Mouse (Mus musculus): Measurements from ENCODE around the gene Gm17349. TPM values are rescaled to one million over a fixed set of nuclear protein-coding genes. Genes with fewer than 3 reads are reported as not detected.

Gm17349 gene
- polyA plus RNA-seq, 1 experiment from 2014 or later: not detected

GRCm38 (mm10) chr15:99688712-99689111, 16.6 kb downstream of the Gm17349 start:
- no peak for ATAC-seq (ENCODE audit: insufficient number of reproducible peaks, low FRiP score, low TSS enrichment, low read depth)
- H3K4me3 ChIP-seq: no peak overlapping the region
- H3K27me3 ChIP-seq: peaks cover 27% of the 10 kb centered on the region
- no peak overlapping the region for H3K4me2 ChIP-seq
- H3K9ac ChIP-seq: no peak overlapping the region
- H3K27ac ChIP-seq: no peak overlapping the region
- 0 out of 2 replicates have a peak, but pooled peaks cover 2% of the 10 kb centered on the region for H3K4me1 ChIP-seq
- no peaks in the 10 kb centered on the region for H3K36me3 ChIP-seq
- H3K9me3 ChIP-seq: no peaks in the 10 kb centered on the region
- WGBS: 8% methylated on average over 4 of the region's 4 CpGs

- H3K27me3 ChIP-seq: 0 out of 2 replicates have a peak, but pooled peaks cover 3% of the 10 kb centered on the region
- H3K9ac ChIP-seq: no peak overlapping the region
- H3K4me3 ChIP-seq: no peak overlapping the region
- no peak overlapping the region for H3K4me2 ChIP-seq
- ATAC-seq (ENCODE audit: insufficient number of reproducible peaks, low FRiP score, low TSS enrichment, low read depth): no peak
- no peaks in the 10 kb centered on the region for H3K36me3 ChIP-seq
- 92% methylated on average over 5 of the region's 5 CpGs for WGBS
- H3K9me3 ChIP-seq: no peaks in the 10 kb centered on the region
- H3K4me1 ChIP-seq: no peaks in the 10 kb centered on the region
- no peak overlapping the region for H3K27ac ChIP-seq
These were observed 21.1 kb downstream of the Gm17349 start for GRCm38 (mm10) chr15:99684156-99684555.

- H3K9me3 ChIP-seq: no peaks in the 10 kb centered on the region
- 0 out of 2 replicates have a peak, but pooled peaks cover 5% of the 10 kb centered on the region for H3K27me3 ChIP-seq
- H3K4me2 ChIP-seq: no peak overlapping the region
- WGBS: 90% methylated on average over 7 of the region's 7 CpGs
- no peak overlapping the region for H3K27ac ChIP-seq
- no peak overlapping the region for H3K4me3 ChIP-seq
- H3K9ac ChIP-seq: no peak overlapping the region
- H3K4me1 ChIP-seq: peaks cover 6% of the 10 kb centered on the region
- no peak for ATAC-seq (ENCODE audit: insufficient number of reproducible peaks, low FRiP score, low TSS enrichment, low read depth)
- no peaks in the 10 kb centered on the region for H3K36me3 ChIP-seq
These were observed 22.4 kb downstream of the Gm17349 start for GRCm38 (mm10) chr15:99682880-99683279.

- 49% methylated on average over 7 of the region's 7 CpGs for WGBS
- Histone ChIP-seq H3K4me1 (peaks cover 9% of the 10 kb centered on the region), H3K9ac (no peak overlapping the region), H3K4me2 (no peak overlapping the region), H3K4me3 (no peak overlapping the region), H3K9me3 (no peaks in the 10 kb centered on the region), H3K36me3 (no peaks in the 10 kb centered on the region), H3K27ac (no peak overlapping the region), H3K27me3 (peaks cover 11% of the 10 kb centered on the region)
- no peak for ATAC-seq (ENCODE audit: insufficient number of reproducible peaks, low FRiP score, low TSS enrichment, low read depth)
These were observed 26.3 kb downstream of the Gm17349 start for GRCm38 (mm10) chr15:99679008-99679407.

GRCm38 (mm10) chr15:99678063-99678800, 27.1 kb downstream of the Gm17349 start:
- Histone ChIP-seq H3K4me3 (no peak overlapping the region), H3K9me3 (no peaks in the 10 kb centered on the region), H3K27me3 (peaks cover 18% of the 10 kb centered on the region), H3K9ac (no peak overlapping the region), H3K36me3 (no peaks in the 10 kb centered on the region), H3K27ac (no peak overlapping the region), H3K4me2 (no peak overlapping the region), H3K4me1 (peaks cover 9% of the 10 kb centered on the region)
- WGBS: 15% methylated on average over 13 of the region's 13 CpGs
- no peak for ATAC-seq (ENCODE audit: insufficient number of reproducible peaks, low FRiP score, low TSS enrichment, low read depth)

GRCm38 (mm10) chr15:99677089-99677488, 28.2 kb downstream of the Gm17349 start:
- H3K4me2 ChIP-seq: no peak overlapping the region
- no peaks in the 10 kb centered on the region for H3K36me3 ChIP-seq
- peaks cover 29% of the 10 kb centered on the region for H3K27me3 ChIP-seq
- H3K9me3 ChIP-seq: no peaks in the 10 kb centered on the region
- 48% methylated on average over 8 of the region's 8 CpGs for WGBS
- H3K27ac ChIP-seq: no peak overlapping the region
- no peak for ATAC-seq (ENCODE audit: insufficient number of reproducible peaks, low FRiP score, low TSS enrichment, low read depth)
- H3K9ac ChIP-seq: no peak overlapping the region
- H3K4me3 ChIP-seq: no peak overlapping the region
- H3K4me1 ChIP-seq: peaks cover 9% of the 10 kb centered on the region

- Histone ChIP-seq H3K4me3 (no peak overlapping the region), H3K27me3 (peaks cover 51% of the 10 kb centered on the region), H3K4me2 (no peak overlapping the region), H3K4me1 (peaks cover 22% of the 10 kb centered on the region), H3K27ac (no peak overlapping the region), H3K9me3 (no peaks in the 10 kb centered on the region), H3K9ac (no peak overlapping the region), H3K36me3 (no peaks in the 10 kb centered on the region)
- ATAC-seq (ENCODE audit: insufficient number of reproducible peaks, low FRiP score, low TSS enrichment, low read depth): no peak
- WGBS: 80% methylated on average over 3 of the region's 3 CpGs
These were observed 30.4 kb downstream of the Gm17349 start for GRCm38 (mm10) chr15:99674866-99675265.

- no peak overlapping the region for H3K4me2 ChIP-seq
- H3K9ac ChIP-seq: no peak overlapping the region
- H3K36me3 ChIP-seq: no peaks in the 10 kb centered on the region
- 68% methylated on average over 14 of the region's 14 CpGs for WGBS
- H3K9me3 ChIP-seq: no peaks in the 10 kb centered on the region
- no peak overlapping the region for H3K4me3 ChIP-seq
- peaks cover 16% of the 10 kb centered on the region for H3K4me1 ChIP-seq
- H3K27me3 ChIP-seq: peaks cover 70% of the 10 kb centered on the region
- no peak overlapping the region for H3K27ac ChIP-seq
- no peak for ATAC-seq (ENCODE audit: insufficient number of reproducible peaks, low FRiP score, low TSS enrichment, low read depth)
These were observed 33.5 kb downstream of the Gm17349 start for GRCm38 (mm10) chr15:99671783-99672182.

GRCm38 (mm10) chr15:99670964-99671670, 34.2 kb downstream of the Gm17349 start:
- peak overlapping the region; percentile 37 for H3K9ac ChIP-seq
- H3K27ac ChIP-seq: no peak overlapping the region
- H3K9me3 ChIP-seq: no peaks in the 10 kb centered on the region
- peak overlapping the region; percentile 98 for H3K4me2 ChIP-seq
- peak overlapping the region; percentile 57 for H3K4me3 ChIP-seq
- 33% methylated on average over 5 of the region's 17 CpGs for WGBS
- H3K27me3 ChIP-seq: peaks cover 77% of the 10 kb centered on the region
- H3K36me3 ChIP-seq: no peaks in the 10 kb centered on the region
- H3K4me1 ChIP-seq: peaks cover 16% of the 10 kb centered on the region
- no peak for ATAC-seq (ENCODE audit: insufficient number of reproducible peaks, low FRiP score, low TSS enrichment, low read depth)

- H3K27me3 ChIP-seq: peaks cover 85% of the 10 kb centered on the region
- ATAC-seq (ENCODE audit: insufficient number of reproducible peaks, low FRiP score, low TSS enrichment, low read depth): peak; percentile 52; the same call in 1 of the 2 replicates
These were observed 35.0 kb downstream of the Gm17349 start, which contains the start of gene Asic1 for GRCm38 (mm10) chr15:99670154-99670821. Asic1 (plus strand) TSS chr15:99670368.

GRCm38 (mm10) chr15:99669392-99669791, 35.9 kb downstream of the Gm17349 start:
- Histone ChIP-seq H3K4me1 (peaks cover 25% of the 10 kb centered on the region), H3K9ac (no peak overlapping the region), H3K36me3 (no peaks in the 10 kb centered on the region), H3K27ac (no peak overlapping the region), H3K4me2 (no peak overlapping the region), H3K9me3 (no peaks in the 10 kb centered on the region), H3K4me3 (no peak overlapping the region), H3K27me3 (peaks cover 88% of the 10 kb centered on the region)
- ATAC-seq (ENCODE audit: insufficient number of reproducible peaks, low FRiP score, low TSS enrichment, low read depth): no peak
- 8% methylated on average over 1 of the region's 1 CpGs for WGBS

More at GRCm38 (mm10) chr15:99670154-99670821, 35.0 kb downstream of the Gm17349 start, which contains the start of gene Asic1:
- peaks cover 16% of the 10 kb centered on the region for H3K4me1 ChIP-seq
- peak within 1 kb of the TSS; percentile 98 for H3K4me2 ChIP-seq
- H3K9ac ChIP-seq: peak within 1 kb of the TSS; percentile 37
- peak within 1 kb of the TSS; percentile 57 for H3K4me3 ChIP-seq
- H3K27ac ChIP-seq: no peak within 1 kb of the TSS
- under 1% methylated on average over 53 of the region's 74 CpGs for WGBS
- H3K36me3 ChIP-seq: no peaks in the 10 kb centered on the region
- H3K9me3 ChIP-seq: no peaks in the 10 kb centered on the region

Data from limb, embryonic 15.5 days (tissue).